Mouse (Mus musculus) right cerebral cortex, adult 18-20 months (tissue): Measurements from ENCODE around the gene Insm1.

Experiments used
- DNase-seq: peaks from one replicate; pipeline ENCODE4 v3.0.0; 2022; ENCODE audit warnings: mixed read lengths

Gene Insm1

DNA sequence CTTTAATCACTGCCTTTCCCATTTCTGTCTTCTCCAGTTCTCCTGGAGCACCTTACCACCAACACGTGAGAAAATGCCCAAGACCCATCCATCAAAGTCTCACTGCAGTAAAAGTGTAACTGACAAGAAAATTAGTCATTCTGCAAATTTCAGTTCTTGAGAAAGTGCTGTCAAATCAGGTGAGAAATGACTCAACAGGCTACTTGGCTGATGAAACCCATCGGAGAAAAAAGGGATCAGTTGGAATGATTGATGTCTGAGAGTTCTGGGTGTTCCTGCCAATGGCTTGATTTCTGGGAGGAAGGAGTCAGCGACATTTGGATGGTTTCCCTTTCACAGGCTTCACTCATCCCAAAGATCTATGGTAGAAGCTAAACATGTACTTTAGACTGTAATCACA, 44.8 kb downstream of the Insm1 start:
- no peak for DNase-seq
